Mouse (Mus musculus) gastrocnemius, postnatal 14 days (tissue): Measurements from ENCODE around the gene Btbd2. TPM values are rescaled to one million over a fixed set of nuclear protein-coding genes. Genes with fewer than 3 reads are reported as not detected.
A peak's percentile ranks its signal among the peaks of the same experiment; 100 is the strongest.

Experiments used
- DNase-seq: peaks from one replicate; pipeline ENCODE4 v3.0.0; 2021; ENCODE audit warnings: mixed read lengths
- intact Hi-C: fragments of 180-260 bp; cut with DNase I; formaldehyde crosslinking; loops from one replicate; pipeline ENCODE4 v1.15.1; 2025; ENCODE audit warnings: low total_unique reads
- total RNA-seq, 2 experiments: library from RNA; stranded (reverse); gene quantifications; 2 replicates each; pipeline ENCODE4 v1.2.3; 2021

Gene Btbd2
- total RNA-seq, 2 experiments from 2014 or later: 30.1 to 34.4 TPM

DNA sequence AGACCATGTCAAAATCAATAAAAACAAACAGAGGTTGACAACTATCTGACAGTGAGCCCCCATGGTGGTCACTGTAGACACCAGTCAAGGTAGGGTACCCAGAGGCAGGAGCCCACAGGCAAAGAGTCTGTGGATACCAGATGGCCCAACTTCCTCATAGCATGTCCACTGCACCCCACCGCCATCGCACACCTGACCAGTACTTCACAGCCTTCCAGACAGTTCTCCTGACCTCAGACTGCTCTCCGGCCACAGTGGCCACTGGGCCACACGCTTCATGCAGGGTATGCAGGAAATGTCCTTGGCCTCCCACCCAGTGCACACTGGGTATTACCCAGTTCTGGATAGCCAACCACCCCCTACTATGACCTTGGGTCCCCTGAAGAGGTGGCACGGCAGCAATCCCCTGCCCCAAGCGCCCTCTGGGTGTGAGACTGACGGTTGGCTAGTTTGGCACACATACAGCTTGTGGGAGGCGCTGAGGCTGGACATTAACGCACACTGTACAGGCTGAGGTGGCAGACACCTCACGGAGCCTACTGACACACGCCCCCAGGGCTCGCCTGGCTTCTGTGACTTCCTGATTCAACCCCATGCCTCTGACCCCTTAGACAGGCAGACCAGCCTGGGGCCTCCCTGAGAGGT, 36.7 kb upstream of the Btbd2 start:
- intact Hi-C loops: loop anchor here (5.0 kb wide), 2 partner anchors 41 to 86 kb away; partner anchors contain the start of gene Gm49322
- DNase-seq: no peak

DNA sequence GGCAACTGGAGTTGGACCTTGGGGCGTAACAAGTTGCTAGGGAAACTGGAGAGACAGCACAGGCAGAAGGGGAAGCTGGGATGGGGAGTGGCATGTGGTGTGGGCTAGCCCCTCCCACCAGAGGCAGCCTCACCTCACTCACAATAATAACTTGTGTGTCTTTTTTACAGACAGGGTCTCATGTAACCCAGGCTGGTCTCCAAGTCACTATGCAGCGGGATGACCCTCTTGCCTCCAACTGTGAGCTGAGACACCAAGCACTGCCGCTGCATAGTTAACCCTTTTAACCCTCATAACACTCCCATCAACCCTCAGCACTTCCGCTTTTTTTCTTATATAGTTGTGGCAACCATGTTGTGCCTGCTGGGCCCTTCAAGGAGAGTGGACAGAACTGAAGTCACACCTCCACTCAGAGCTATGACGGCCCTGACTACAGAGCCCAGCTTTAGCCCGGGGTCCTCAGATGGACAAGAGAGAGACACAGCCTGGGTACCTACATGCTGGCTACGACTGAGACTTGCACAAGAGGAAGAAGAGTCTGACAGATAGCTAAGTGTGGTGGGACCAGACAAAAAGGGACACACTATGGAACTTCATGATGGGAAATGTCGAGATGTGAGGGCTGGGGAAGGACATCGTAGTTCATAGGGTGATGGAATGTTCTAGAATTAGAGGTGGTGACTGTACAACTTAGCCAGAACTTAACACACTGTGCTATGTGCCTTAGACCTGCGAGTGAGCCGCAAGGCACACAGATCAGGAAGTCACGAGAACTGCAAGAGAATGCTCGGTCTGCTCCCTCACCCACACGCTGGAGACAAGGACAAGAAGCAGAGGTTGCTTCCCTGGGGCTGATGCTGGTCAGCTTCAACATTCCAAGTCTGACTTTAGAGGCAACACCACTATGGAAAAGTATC, 35.6 kb upstream of the Btbd2 start:
- intact Hi-C loops: loop anchor here (5.0 kb wide), 2 partner anchors 40 to 85 kb away; partner anchors contain the start of gene Gm49322
- DNase-seq: no peak

DNA sequence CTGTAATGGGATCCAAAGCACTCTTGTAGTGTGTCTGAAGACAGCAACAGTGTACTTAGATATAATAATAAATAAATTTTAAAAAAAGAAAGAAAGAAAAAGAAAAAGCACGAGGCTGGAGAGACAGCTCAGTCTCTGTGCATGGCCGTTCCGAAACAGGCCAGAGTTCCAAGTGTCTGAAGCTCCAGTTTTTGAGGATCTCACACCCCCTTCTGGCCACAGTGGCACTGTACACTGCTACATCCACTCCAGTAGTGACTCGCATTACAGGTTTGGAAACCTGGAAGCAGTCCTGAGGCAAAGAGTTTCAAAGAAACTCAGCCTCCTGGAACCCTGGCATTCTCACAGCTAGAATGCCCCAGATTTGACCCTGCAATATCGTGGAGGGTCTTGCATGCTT, 31.0 kb upstream of the Btbd2 start:
- intact Hi-C loops: loop anchor here (5.0 kb wide), 1 partner anchor 111 kb away; the partner anchor contains the start of gene Klf16
- DNase-seq: peak; percentile 72

DNA sequence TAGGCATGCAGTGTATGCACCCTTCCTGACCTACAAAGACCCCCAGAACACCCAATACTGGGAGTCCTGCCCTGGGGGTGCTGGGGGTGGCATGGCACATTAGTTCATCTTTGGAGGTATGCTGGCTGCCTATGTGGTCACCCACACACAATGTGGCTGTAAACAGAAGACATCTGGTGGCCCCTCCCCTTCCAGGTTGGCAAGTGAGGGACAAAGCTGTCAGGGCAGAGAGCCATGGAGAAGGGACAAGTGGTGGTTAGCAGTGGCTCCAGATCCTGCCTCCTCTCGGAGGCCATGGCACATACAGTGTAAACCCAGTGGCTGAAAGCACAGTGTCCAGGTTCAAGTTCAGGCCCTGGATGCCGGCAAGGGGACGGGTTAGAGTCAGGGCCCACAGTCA, 29.7 kb upstream of the Btbd2 start:
- intact Hi-C loops: loop anchor here (5.0 kb wide), 1 partner anchor 109 kb away; the partner anchor contains the start of gene Klf16
- DNase-seq: no peak

DNA sequence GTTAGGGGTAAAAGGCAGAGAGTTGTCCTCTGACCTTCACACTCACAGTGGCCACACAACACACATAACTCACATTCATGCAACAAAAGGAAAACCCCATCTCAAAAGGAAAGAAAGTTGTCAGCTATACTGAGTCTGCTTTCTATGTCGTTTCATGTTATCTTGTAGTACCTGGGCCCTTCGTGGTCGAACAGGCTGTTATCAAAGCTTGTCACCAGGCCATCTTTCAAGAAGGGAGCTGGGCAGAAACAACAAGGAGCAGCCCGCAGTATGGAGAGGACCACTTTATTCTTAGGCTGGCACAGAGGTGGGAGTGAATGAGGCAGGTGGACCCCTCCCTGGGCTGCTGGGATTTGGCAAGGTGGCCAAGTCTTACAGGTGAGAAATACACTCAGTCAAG, 28.1 kb upstream of the Btbd2 start:
- intact Hi-C loops: loop anchor here (5.0 kb wide), 1 partner anchor 108 kb away; the partner anchor contains the start of gene Klf16

DNA sequence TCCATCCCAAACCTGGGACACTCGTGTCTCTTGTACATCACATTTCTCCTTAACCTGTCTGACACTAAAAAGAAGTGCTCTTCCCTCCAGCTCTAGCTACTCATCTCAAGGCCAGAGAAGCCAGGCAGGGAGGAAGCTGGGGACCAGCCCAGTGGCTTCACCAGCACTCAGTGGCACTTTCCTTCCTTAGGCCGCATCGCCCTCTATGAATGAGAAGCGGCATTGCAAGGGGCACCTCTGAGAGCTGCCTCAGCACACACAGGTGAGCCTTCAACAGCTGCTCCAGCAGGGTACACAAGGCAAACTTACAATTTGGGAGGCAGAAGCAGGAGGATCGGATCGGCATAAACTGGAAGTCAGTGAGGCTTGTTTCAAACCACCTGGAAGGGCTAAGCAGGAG, 27.3 kb upstream of the Btbd2 start:
- DNase-seq: peak; percentile 68
- intact Hi-C loops: no loop called here

More for the DNA sequence above, 28.1 kb upstream of the Btbd2 start:
- DNase-seq: no peak

DNA sequence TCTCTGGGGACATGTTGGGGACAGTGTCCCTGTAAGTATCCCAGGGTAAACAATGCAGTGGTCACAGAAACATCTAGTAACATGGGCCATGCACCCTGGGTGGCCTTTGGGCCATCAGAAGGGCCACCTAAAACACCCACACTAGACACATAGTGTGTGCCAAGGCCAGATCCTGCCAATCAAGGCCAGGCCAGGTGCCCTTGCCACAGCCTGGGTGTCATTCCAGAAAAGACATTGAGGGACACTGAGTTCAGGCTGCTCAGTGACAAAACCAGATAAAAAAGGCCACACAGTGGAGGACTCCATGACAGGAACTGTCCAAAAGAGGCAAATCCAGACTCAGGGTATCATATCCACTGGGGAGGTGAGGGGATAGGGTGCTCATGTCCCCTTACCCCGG, 26.8 kb upstream of the Btbd2 start:
- intact Hi-C loops: no loop called here
- no peak for DNase-seq

DNA sequence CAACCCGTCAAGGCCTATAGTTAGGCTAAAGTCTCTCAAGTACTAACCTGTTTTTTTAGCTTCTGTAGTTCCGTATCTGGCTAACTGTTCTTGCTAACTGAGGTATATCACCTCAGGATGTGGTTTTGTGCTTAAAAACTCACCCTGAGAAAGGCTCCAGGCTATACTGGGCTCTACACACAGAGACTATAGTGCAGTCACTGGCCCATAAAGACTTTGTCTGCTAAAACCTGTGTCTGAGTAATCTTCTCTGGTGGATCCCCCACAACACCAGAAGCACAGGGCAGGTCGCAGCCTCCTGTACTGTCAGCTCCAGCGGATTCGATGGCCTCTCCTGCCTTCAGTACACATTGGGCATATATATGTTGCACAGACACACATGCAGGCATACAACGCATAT, 25.1 kb upstream of the Btbd2 start:
- intact Hi-C loops: no loop called here

DNA sequence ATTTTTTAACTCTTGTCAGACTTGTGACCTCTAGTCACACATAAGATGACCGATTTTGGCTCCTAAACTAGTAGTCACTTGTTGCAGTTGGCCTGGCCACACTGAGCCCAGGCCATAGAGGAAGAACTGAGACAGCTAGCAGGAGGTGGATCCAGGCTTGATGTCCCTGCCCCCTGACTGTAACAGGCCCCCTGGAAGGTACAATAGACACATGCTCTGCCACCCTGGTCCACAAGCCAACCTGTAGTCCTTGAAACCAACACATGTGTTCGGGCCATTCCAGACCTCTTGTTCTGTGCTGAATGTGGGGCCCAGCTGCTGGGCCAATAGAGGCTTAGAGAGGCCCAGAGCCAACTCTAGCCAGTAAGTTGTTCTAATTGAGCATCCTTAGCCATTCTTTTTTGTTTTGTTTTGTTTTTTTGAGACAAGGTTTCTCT, 23.4 kb upstream of the Btbd2 start:
- intact Hi-C loops: no loop called here
- DNase-seq: no peak

More for the DNA sequence above, 25.1 kb upstream of the Btbd2 start:
- no peak for DNase-seq

DNA sequence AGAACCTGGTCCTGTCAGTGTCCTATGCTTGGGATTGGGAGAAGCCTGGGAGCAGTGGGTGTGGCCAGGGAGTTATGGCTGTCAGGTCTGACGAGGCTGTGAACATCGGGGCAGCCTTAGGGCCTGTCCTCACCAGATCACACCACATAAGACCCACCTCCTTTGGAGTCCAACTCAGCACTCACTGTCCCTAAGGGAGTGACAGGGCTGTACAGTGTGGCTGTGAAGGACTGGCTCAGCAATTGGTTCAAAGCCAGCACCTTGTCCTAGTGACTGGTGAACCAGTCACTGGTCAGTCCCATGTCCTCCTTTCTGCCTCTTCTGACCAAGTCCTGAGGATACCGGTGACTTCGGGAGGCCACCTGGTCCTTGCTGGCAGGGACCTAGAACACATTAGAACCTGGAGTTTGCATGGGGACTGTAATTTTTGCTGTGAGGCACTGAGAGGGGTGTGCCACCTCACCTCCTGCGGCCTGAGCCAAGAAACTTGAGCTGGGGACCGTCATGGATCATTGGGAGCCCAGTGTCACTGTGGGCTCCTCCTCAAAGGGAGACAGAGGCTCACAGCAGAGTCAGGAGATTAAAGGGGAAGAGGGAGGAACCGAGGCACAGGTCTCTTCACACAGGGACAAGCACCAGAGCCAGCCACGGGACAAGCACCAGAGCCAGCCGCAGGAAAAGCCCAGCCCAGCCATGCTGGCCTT, 22.8 kb upstream of the Btbd2 start:
- intact Hi-C loops: no loop called here
- DNase-seq: no peak

DNA sequence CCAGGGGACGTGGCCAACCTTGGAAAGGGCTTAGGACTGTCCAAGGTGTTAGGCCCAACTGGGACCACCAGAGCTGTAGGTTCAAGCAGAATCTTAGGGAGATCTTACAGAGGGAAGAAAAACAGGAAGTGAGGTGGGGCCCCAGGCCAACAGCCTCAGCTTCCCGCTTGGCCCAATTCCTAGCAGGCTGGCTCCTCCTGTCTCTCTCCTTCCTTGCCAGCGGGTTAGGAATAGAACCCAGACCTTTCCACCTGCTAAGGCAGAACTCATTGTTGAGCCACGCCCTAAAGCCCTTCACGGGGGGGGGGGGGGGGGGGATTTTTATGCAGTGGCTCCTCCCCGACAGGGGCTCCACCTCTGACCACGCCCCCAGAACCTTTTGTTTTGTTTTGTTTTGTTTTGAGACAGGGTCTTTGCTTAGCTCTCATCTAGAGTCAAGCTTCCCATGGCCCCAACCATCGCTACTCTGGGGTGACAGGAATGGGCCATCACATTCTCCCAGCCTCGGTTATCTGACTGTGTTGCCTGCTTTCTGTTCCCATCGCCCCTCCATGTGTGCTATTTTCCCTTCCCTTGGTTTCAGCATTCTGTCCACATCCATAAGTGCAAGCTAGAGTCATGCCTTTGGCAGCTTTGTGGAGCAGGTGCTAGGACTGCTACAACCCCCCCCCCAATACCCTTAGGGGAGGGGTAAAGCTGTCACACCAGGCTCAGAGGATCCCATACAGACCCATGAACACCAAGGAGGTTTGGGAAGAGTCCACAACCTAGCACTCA, 21.9 kb upstream of the Btbd2 start:
- DNase-seq: peak; percentile 50
- intact Hi-C loops: no loop called here

DNA sequence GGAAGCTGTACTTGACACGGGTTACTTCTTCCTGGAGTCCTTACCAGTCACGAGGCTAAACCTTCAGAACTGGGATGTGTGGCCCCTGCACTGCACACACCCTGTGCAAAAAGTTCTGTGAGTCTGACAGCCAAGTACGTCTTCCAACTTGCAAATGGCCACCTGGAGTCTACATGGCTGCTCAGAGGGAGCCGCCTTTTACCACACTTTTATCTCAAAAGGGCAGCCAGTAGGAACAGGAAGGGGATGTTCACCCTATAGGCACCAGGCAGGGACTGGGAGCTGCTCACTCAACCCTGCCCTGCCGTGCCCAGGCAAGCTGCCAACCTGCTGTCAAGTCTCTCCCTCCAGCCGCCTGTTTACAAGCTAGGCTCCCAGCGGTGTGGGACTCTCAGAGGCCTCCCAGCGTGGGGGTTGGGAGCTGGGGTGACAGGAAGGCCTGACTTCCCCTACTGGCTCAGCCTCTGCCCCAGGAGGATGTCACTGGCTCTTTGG, 21.1 kb upstream of the Btbd2 start, which contains the start of gene Mknk2:
Mknk2 (minus strand) TSS at position 171 of the 495 bp plus-strand sequence.
- intact Hi-C loops: no loop called here
- DNase-seq: peak; percentile 94

DNA sequence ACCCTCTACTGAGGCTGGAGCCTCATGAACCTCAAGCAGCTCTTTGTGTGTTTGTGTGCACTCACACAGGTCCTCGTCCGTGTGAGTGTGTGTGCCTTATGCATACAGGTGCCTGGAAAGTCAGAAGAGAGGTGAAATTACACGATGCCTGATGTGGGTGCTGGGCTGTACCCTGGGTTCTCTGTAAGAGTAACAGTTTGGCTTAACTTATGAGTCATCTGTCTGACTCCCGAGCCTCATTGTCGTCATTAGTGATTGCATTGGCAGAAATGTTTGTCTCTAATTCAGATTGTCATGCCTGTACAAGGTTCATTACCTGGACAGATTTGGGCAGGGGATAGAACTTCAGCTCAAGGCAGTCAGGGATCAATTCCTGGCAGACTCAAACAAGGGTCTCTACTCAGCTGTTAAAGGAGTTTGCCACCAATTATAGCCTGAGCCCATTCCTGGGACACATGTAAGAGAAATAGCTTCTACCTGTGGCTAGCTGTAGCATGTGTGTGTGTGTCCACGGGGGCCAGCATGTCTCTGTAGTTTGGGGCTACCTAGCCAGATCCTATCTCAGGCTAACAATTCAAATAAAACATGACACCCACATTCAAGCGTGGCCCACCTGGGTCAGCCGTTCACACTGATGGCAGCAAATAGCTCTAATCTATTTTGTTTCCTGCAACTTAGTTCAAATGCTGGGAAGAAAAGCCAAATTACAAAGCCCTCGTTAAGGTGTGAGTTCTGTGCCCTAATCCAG, 20.4 kb upstream of the Btbd2 start:
- DNase-seq: no peak
- intact Hi-C loops: no loop called here

DNA sequence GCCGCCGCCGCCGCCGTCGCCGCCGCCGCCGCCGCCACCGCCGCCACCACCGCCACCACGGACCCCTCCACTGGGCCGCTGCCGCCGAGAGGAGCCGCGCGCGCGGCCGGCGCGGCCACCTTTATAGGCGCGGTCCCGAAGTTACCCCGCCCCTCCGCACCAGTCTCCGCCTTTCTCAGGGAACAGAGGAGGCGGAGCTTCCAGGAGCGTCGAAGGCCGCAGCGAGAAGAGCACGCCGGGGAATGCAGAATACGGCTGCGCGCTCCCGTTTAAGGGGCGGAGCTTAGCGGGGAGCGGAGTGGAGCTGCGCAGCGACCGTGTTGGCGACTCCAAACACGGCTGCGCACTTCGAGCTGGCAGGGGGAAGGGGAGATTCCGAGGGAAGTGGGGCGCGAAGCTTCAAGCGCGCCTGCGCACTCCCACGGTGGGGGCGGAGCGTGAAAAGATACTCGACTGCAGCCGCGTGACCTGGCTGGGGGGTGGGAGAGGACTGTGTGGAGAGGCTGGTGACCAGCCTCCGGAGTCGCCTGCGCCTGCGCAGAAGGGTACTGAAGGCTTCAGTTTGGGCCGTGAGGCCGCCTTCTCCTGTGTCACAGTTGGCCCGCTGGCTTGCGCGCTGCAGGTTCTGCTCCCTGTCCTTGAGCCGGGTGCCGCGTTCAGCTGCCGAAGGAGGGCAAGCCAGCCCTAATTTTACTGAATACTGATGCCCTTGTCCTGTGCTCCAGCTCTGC, 19.5 kb upstream of the Btbd2 start:
- intact Hi-C loops: no loop called here
- DNase-seq: peak; percentile 100

DNA sequence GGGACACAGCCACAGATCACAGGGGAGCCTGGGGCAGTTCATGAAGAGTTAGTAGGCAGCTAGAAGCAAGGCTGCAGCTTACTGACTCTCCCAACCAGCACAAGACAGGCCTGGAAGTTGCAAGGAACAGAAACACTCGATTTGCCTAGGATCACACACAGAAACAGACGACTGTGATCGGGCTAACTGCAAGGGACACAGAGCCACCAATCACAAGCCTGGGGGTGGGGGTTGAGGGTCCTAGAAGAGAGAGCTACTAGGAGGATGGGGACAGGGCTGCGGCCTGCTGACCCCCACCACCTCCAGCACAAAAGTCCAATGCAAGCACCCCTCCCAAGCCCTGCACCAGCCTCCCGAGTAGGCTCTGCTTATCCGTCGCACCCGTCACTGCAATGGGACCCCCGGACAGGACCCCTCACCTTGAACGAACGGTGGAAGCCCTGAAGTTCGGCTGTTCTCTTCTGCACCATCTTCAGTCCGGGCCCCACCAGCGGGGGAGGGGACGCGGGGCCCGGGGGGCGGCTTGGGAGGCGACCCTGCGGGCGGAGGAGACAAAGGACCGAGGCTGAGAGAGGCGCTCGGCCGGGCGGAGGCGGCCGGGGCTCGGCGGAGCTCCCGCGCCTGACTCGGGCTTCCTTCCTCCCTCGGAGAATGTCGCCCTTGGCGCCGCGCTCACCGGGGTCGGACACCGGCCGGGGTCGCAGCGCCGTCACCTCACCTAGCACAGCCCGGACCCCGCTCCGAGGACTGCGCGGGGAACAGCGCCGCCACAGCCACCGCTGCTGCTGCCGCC, 18.7 kb upstream of the Btbd2 start:
- intact Hi-C loops: no loop called here
- no peak for DNase-seq

DNA sequence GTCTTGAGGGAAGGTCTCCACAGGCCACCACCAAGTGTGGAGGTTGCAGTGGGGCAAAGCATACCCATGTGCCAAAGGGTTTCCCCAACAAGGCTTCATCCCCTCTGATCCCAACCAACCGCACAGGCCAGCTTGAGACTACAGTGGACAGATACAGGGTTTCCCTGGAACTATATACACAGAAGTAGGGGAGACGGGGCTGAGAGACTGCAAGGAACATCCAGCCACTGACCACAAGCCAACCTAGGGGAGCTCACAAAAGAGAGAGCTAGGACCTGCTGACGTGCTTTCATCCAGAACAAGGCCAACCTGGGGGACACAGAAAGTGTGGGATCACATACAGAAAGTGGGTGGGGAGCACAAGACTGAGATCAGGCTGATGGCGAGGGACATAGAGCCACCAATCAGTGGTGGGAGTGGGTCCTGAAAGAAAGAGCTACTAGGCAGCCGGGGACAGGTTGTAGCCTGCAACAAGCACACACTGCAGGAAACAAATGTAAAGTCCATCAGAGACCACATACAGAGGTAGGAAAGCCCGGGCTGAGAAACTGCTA, 18.1 kb upstream of the Btbd2 start:
- intact Hi-C loops: no loop called here
- no peak for DNase-seq
